Mouse (Mus musculus) gastrocnemius, adult 18-20 months (tissue): ENCODE results near the gene Eef1akmt1. TPM values are rescaled to one million over a fixed set of nuclear protein-coding genes. Genes with fewer than 3 reads are reported as not detected.

ENCODE experiments used
- DNase-seq: peaks from one replicate; pipeline ENCODE4 v3.0.0; 2021; ENCODE audit warnings: low spot score
- long read RNA-seq, 2 experiments: library from polyadenylated mRNA; stranded (forward); transcript quantifications; one replicate each; pipeline ENCODE4 v2.0.0; 2021
- total RNA-seq, 2 experiments: library from RNA; stranded (reverse); gene quantifications; 2 replicates each; pipeline ENCODE4 v1.2.3; 2021

Gene Eef1akmt1
- 10 to 100 TPM; 45.1 to 47.3 TPM for total RNA-seq
- long read RNA-seq, experiment 1, transcript Eef1akmt1-201 (5 exons, 880 nt), result major isoform, 26 of 49 reads
- long read RNA-seq, experiment 1, partial matches to known transcripts, result 15 of 49 reads
- long read RNA-seq, experiment 1, other reads (novel, unspliced or antisense), result 8 of 49 reads
- long read RNA-seq, experiment 2, transcript Eef1akmt1-201 (5 exons, 880 nt), result major isoform, 17 of 30 reads
- long read RNA-seq, experiment 2, partial matches to known transcripts, result 8 of 30 reads
- long read RNA-seq, experiment 2, other reads (novel, unspliced or antisense), result 5 of 30 reads

DNA sequence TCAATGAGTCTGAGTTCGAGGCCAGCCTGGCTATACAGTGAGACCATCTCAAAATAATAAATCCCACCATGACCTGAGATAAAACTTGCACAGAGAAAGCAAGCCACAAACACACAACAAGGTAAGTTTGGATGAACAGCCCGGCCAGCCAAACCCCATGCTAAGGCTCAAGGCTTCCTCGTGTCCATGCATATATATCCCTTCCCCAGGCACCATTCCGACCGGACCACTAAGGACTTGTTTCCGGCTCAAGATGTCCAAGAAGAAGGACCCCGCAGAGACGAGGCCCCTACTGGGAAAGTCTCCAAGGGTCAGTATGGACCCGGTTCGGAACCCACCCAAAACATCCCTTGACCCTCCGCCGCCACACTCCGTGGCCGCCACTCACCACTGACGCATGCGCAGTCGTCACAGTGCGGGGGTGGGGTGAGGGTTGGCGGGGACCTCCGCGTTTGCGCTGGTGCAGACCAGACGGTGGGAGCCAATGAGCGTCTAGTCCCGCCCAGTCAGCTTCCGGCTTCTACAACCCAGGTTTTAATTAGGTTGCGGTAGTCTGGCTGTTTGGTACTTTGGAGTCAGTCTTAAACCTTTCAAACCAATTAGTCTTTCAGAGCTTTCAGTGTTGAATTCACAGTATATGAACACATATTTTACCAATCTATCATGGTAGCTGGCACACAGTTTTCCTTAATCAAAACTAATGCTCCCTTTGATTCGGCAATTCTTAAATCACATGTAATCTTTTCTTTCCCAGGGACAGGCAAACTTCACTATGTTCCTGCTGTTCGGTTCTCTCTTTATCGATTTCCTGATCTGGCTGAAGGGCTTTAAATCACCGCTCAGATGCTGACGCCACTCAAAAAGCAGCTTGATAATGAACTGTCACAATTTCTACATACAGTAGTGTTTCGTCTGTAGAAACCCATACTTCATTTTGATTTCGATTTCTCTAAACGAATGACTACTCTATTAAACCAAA, at the start of gene Eef1akmt1:
Eef1akmt1 (minus strand) TSS at position 458 of the 979 bp plus-strand sequence.
- peak; percentile 96 for DNase-seq

DNA sequence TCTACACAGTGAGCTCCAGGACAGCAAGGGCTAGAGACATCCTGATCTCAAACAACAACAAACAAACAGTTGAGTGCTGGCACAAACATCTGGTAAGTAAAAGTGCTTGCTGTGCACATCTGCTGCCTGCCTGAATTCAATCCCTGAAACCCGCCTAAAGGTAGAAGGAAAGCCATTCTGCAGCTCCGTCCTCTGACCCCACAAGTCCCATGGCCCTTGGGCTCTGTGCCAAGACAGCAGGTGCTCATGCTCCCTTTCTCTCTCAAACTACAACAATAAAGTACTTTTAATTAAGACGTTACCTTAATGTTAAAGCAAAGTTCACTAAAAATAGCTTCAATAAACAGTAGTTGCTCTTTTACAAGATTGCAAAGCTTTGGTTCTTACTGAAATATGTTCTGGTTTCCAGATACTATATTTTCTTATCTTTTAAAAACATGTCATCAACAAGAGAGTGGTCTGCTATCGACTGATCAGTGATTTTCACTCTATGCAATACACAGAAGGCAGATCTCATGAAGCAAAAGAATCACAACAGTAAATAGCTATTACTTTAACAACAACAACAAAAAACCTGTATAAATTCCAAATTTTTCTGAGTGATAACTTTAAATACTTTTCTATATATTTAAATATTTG, 49.3 kb upstream of the Eef1akmt1 start:
- no peak for DNase-seq

DNA sequence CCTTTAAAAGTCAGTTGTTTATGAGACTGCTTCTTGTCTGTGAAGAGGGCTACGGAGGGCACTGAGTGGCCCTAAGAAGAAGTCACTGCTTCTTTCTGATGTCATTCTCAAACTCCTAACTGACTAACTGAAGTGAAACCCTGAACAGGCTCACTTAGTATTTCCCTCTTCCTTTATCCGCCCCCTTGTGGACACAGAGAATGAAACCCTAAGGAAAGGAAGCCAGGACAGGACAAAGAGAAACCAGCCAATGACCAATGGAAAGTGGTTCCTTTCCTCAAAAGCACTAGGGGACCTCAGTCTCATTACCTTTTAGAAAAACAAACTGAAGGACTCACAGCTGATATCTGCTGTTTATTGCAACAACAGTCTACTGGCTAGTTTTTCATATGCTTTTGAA, 48.1 kb upstream of the Eef1akmt1 start:
- peak; percentile 66 for DNase-seq

DNA sequence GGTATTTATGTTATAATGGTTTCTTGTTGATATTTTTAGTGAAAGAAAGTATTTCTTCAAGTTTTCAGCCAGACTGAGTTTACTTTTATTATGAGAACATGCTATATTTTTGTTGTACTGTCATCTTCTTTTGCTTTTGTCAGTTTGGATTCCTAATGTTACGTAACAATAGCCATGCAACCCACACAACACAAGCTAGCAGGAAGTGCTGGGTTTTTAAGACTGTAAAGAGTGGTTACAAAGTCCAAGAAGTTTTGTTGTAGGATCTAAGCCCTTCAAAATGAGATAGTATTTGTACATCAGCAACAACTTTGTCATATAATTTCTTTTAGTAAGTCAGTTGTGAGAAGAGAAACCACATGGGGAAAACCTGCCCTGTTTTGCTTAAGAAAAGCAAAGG, 46.3 kb upstream of the Eef1akmt1 start:
- no peak for DNase-seq

DNA sequence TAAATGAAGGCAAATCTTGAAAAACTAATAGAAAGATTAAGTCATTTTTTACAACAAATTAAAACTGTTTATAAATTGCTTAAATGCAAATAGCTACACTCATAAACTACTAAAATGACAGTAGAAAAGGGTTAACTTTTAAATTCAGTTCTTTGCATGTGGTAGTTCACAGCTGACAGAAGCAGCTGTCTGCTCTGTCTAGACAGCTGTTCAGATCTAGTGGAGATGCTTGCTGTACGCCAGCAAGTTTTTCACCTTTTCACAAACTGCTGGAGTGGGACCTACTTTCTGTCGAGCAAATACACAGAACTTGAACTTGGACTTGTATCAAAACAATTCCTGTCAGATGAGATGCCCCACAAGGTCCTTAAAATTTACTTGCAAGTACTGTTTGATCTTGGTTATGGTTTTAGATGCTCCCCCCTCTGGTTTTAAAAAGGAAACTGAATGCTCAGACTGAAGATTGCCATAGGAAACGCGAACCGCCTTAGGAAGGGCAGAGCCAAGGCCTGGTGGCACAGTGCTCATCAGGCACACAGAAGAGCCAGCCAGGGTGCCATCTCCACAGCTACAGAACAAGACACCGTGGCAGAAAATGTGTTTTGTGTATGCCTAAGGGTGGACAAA, 45.0 kb upstream of the Eef1akmt1 start:
- DNase-seq, result peak; percentile 21

DNA sequence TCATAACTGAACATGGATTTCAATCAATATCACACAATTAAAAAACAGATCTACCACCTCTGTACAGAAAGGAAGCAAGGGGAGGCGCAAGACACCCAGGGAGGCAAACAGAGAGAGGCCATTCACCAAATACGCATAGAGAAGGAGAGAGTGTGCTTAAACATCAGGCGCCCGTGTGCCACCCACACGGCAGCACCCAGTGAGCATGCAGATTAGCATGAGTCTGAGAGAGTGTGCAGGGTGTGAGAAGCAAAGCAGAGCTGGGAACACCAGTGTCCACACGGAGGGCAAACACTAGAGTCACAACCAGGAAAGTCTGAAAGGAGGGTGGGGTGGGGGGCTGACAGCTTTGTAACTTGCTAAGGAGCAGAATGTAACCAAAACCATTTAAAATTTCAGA, 44.4 kb upstream of the Eef1akmt1 start:
- no peak for DNase-seq

DNA sequence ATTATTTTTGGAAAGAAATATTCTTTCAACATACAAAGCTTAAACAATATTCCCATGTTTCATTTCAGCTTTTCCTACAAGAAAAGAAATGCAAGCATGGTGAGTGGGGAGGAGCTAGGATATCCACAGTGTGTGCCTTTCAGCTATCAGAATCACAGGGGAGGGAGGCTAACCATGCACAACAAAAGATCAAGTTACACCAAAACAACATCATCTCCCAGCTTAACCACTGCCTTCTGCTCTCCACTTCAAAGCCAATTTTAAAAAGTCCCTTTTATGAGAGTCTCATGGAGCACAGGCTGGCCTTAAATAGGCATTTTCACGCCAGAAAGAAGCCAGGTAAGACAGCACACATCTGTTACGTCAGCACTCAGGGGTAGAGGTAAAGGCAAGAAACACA, 39.6 kb upstream of the Eef1akmt1 start:
- no peak for DNase-seq

DNA sequence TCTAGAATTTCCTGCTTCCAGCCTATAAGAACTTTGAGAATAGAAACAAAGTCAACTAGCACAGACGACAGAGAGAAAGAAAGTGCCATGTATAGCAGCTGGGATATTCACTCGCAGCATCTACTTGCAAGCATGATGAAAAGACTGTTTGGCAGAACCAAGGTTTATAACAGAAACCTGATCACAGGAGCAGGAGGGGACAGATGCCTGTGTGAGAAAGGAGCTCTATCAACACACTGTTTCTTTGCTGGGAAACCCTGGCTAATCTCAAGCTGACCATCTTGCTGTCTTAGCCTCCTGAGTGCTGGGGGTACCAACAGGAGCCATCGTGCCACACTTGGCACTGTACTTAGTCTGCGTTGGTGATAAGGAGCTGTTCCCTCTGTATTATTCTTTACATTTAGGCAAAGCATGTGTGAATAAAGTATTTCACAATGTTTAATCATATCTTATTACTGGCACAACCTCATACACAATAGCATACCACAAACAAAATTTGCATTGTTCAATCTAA, 38.5 kb upstream of the Eef1akmt1 start:
- DNase-seq, result peak; percentile 24

DNA sequence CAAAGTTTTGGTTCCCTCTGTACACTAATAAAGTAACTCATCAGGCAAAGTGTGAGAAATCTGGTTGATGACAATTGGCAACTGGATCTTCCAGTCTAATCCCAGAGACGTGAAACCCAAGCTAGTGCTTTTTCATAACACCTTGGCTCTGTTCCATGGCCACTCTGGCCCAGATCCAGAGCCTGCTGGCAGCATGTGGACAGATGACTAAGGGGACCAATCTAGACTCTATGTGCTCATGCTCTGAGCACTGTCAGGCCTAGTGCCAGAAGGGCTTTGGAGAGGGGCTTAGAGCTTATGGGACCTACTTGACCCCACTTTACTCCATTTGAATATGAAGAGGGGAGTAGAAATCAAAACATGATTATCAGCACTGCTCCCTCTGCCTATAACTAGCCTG, 36.1 kb upstream of the Eef1akmt1 start:
- DNase-seq, result peak; percentile 97

DNA sequence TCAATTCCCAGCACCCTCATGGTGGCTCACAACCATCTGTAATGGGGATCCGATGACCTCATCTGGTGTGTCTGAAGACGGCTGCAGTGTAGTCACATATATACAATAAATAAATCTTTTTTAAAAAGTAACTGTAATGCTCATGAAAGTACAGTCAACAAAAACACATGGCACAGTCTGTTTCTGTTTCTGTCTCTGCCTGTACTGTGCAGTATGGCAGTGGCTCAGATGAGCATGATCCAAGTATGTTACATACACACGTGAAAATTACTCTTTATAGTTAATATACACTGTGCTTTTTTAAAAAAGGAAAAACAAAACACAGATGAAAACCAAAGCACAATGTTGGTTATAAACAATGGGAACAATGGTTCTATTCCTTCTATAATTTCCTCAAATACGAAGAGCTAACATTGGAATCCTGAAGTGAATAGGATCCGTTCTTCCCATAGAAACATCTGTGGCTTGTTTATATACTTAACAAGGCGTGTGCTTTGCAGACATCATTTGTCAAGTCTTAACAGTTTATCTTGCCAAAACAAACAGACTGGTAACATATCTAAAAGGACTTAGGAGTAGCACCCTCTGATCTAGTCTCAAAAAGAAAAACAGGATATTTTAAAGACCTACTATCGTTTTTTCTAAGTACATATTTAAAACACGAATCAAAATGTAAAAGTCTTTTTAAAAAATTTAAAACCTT, 35.4 kb upstream of the Eef1akmt1 start:
- no peak for DNase-seq

DNA sequence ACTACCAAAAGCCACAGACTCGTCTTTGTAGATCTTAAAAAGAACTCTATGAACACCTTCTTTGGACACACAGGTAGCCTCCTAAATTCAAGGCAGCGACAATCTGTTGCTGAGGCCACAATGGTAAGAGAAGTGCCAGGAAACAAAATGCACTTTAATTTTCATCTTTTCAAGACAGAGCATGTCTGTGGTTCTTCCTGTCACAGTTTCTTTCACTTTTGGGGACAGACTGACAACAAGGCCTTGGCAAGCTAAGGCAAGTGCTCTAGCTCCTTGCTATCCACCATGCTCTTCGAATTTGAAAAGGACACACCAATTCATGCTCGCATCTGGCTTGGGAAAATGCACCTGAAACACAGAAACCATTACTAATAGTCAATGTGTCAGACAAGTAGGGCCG, 21.9 kb upstream of the Eef1akmt1 start:
- DNase-seq, result no peak

DNA sequence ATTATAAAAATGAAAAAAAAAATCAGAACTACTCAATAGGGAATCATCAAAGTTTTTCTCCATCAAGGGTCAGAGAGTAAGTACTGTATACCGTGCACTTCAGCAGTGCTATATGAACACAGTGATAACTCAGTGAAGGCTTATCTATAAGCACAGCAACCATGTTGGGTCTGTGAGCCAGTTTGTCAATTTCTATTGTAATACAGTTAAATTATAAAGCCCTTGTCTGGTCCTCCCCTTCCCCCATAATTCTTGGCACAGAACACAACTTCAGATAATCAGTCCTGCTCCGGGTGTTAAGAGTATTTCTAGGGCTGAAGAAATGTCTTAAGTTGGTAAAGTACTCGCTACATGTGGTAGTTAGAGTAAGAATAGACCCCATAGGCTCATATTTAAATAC, 20.4 kb upstream of the Eef1akmt1 start:
- no peak for DNase-seq

DNA sequence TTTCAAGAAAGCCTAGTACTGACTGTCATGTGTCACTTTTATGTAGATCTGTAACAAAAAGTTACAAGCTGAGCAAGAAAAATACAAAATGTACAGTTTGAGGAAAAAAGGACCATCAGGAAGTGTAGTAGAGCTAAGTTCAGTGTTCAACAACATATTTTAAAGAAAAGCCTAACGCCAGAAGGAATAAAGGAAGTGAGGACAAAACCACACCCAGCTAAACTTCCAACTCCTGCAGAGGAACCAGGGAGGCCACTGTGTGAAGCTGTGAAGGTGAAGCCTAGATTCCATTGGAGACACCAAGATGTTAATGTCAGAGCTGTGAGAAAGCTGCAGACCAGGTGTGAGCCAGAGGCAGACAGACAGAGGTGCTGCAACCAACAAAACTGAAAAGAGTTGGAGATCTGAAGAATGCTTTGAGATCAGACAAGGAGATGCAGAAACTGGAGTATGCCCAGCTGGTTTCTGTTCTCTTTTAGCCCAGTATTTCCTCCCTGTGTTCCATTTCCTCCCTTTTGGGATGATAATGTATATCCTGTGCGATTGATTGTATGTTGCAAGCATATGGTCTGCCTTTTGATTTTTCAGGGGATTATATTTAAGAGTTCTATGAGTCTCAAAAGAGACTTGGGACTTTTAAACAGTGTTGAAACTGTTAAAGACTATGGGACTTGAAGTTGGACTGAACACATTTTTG, 5.1 kb upstream of the Eef1akmt1 start:
- no peak for DNase-seq

DNA sequence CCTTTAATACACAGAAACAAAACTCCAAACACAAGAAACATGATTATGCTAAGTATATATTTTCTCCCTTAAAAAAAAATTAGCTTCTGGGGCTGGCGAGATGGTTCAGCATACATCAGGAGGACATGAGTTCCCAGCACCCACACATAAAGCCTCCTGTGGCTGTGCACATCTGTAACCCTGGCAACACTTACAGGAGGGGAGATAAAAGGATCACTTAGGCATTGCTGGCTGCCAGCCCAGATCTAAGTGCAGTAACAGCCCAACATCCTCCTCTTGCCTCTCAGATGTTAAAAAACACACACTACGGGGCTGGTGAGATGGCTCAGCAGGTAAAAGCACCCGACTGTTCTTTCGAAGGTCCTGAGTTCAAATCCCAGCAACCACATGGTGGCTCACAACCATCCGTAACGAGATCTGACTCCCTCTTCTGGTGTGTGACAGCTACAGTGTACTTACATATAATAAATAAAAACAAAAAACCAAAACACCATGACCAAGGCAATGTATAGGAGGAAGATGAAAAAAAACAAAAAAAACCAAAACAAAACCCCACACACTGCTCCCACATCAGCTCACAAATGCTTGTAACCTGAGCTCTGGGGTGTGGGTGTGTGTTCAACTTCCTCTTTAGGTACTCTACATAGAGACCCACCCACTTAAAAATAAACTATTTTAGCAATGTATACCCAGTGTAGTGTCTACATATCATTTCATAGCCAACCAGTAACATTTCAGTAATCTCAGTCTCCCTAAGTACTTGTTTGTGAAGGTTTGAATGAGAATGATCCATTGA, 3.6 kb upstream of the Eef1akmt1 start:
- no peak for DNase-seq

DNA sequence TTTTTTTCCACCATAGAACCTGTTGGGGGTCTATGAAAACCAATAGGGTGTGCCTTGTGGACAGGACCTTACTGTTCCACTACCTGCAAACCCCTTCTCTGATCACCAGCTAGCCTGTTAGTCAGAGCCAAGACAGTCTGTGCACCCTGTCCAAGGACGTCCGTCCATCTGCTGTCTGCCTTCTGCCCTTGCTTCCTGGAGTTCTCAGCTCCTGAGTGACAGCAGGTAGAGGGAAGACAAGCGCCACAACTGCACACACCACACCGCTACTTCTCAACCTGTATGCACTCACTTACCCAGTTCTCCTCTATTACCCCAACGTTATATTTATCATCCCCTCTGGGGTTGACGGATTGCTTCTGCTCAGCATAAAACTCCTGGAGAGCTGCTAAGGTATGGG, 5.8 kb downstream of the Eef1akmt1 start:
- DNase-seq, result no peak

DNA sequence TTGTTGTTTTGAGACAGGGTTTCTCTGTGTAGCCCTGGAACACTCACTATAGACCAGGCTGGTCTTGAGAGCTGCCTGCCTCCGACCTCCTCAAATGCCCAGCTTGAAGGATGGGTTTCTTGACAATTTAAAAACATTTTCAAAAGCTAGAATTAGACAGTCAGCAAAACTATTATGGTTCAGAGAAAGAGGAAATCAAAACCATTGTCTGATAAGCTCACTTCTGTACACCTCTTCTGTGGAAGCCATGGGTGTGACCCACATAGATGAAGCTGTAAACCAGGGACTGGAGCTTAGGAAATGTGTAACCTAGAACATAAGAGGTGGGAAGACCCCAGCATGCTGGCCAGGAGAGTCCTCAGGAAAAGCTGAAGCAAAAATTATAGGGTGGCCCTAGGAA, 14.5 kb downstream of the Eef1akmt1 start:
- DNase-seq, result no peak

DNA sequence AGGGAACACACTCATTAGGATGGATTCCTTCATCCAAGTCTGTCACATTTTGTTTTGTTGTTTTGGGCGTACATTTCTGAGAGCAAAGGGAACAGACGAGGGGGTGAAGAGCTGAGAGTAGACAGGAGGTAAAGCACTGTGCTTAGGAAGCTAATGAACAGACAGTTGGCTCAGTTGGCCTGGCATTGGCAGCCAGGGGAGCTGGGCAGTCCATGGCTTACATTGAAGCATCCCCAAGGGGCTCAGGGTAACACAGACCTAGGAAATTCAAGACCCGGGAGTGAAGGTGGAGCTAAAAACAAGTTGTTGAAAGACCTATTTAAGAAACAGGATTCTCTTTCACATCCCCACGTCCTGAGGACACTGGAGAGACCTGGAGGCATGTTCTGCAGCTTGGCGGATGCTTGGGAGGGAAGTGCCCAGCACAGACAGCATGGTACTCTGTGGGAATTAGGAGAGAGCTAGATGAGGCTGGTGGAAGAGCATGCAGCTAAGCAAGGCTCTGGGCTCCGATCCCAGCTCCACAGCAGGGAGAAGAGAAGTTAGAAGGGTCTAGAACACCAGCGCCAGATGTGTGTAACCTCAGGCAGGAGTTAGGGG, 15.8 kb downstream of the Eef1akmt1 start:
- DNase-seq, result peak; percentile 56

DNA sequence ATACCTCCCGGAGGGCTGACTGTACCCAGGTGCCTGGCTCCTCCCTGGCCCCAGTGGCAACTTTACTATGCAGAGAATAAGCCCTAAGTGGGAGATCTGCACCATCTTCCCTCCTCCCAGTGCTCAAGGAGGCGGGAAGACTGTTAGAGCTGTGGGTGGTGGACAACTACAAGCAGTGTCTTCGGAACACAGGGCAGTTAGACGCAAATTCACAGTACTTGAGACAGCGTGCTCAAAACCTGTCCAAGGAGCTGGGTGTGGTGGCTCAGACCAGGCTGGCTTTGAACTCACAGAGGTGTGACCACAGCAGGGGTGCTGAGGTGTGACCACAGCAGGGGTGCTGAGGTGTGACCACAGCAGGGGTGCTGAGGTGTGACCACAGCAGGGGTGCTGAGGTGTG, 17.0 kb downstream of the Eef1akmt1 start:
- no peak for DNase-seq

DNA sequence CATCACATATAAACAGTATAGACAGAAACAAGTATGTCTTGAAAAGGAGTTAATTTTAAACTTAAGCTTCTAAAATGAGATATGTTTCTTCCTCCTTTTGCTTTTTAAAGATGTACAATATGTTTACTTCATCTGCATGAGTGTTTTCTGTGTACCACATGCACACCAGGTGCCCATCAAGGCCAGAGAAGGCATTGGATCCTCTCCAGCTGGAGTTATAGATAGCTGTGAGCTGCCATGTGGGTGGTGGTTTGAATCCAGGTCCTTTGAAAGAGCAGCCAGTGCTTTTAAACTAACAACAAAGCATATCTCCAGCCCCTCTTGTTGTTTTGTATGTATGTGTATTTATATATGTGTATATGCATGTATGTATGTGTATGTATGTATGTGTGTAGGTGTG, 18.5 kb downstream of the Eef1akmt1 start:
- DNase-seq, result no peak
